ENCODE assay signal across 10 mouse cellular contexts in the genomic region with DNA sequence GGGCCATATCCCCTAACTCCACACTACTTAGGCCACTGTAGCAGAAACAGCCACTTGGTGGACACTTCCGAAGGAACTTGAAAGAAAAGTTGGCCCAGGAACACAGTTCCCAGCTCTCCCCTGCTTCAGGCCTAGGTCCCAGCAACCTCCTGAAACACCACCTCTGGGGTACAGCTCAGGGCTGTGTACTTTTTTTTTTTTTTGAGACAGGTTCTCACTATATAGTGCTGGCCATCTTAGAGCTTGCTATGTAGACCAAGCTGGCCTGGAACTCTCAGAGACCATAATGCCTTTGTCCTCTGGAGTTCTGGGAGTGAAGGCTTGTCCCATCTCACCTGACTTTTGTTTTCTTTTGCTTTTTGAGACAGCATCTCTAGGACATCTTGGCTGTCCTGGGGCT. TPM values are rescaled to one million over a fixed set of nuclear protein-coding genes. Genes with fewer than 3 reads are reported as not detected.
A peak's percentile ranks its signal among the peaks of the same experiment; 100 is the strongest.
DNase-seq lines count a peak whose midpoint lies in the region; ATAC-seq and TF ChIP-seq lines count a peak whose summit lies in the region.
"Had no signal": no experiment of that assay in that cellular context is flagged by ENCODE, and none has a peak within 500 bp of the region (broad histone marks: within the 10 kb centered on the region; RNA-seq: fewer than 3 reads in every experiment).

No protein-coding gene starts in this region.

- H3ac ChIP-seq in myocyte (ENCODE audit: control insufficient read depth, insufficient read length), result peak overlapping the region; percentile 25

- peaks cover 31% of the 10 kb centered on the region for H3K27me3 ChIP-seq in heart, embryonic 13.5 days (replicated peaks)
- H3K27me3 ChIP-seq in midbrain, embryonic 11.5 days (ENCODE audit: control insufficient read depth, insufficient read depth, low read length), result peaks cover 34% of the 10 kb centered on the region
- H3K27me3 ChIP-seq in midbrain, embryonic 16.5 days (ENCODE audit: control insufficient read depth, insufficient read depth, low read depth, low read length), result peaks cover 37% of the 10 kb centered on the region
- H3K27me3 ChIP-seq in intestine, embryonic 15.5 days (replicated peaks), result peaks cover 31% of the 10 kb centered on the region
- no peaks in the 10 kb centered on the region for H3K27me3 ChIP-seq in myocyte (ENCODE audit: control insufficient read depth, insufficient read depth, insufficient read length)

- no peaks in the 10 kb centered on the region for H3K79me2 ChIP-seq in myocyte (ENCODE audit: control insufficient read depth, insufficient read depth)

- peak overlapping the region; percentile 64 for H3K4me3 ChIP-seq in heart, embryonic 13.5 days
- H3K4me3 ChIP-seq in midbrain, embryonic 11.5 days (ENCODE audit: low read depth, low read length), result no peak overlapping the region
- H3K4me3 ChIP-seq in midbrain, embryonic 16.5 days (ENCODE audit: low read depth, low read length), result no peak overlapping the region
- H3K4me3 ChIP-seq in intestine, embryonic 15.5 days (replicated peaks), result no peak overlapping the region
- H3K4me3 ChIP-seq in myocyte, result peak overlapping the region; percentile 34
- H3K4me3 ChIP-seq: hindbrain, embryonic 15.5 days had no signal

- H3K27ac ChIP-seq in heart, embryonic 13.5 days (replicated peaks), result peak overlapping the region; percentile 97
- H3K27ac ChIP-seq in midbrain, embryonic 11.5 days (ENCODE audit: low read depth, low read length), result no peak overlapping the region
- H3K27ac ChIP-seq in midbrain, embryonic 16.5 days (ENCODE audit: low read length), result no peak overlapping the region
- H3K27ac ChIP-seq in intestine, embryonic 15.5 days, result no peak overlapping the region

- no peak for DNase-seq in heart, adult 9 months (ENCODE audit: low spot score in 2 of 2)
- no peak for DNase-seq in midbrain, embryonic 11.5 days (ENCODE audit: low spot score, missing footprints)
- no peak for DNase-seq in Muller cell, postnatal 12 days (ENCODE audit: inconsistent ontology term)
- no peak for DNase-seq in right cerebral cortex, postnatal 4 days

- TF ChIP-seq POLR2A in myocyte (IDR thresholded peaks at IDR 0.05; ENCODE audit: insufficient read length, low read depth), result no peak

- H3K4me1 ChIP-seq in heart, embryonic 13.5 days, result peaks cover 54% of the 10 kb centered on the region
- H3K4me1 ChIP-seq in midbrain, embryonic 11.5 days (ENCODE audit: control insufficient read depth, insufficient read depth, low read length), result peaks cover 17% of the 10 kb centered on the region
- H3K4me1 ChIP-seq in midbrain, embryonic 16.5 days (ENCODE audit: control insufficient read depth, insufficient read depth, low read length), result peaks cover 16% of the 10 kb centered on the region; the same call in 1 of the 2 replicates
- H3K4me1 ChIP-seq in intestine, embryonic 15.5 days (replicated peaks), result peaks cover 34% of the 10 kb centered on the region

- no peak for ATAC-seq in heart, embryonic 13.5 days (ENCODE audit: extremely low read depth, insufficient number of reproducible peaks, low FRiP score, low TSS enrichment)
- peak; percentile 20; the same call in 1 of the 2 replicates for ATAC-seq in midbrain, embryonic 11.5 days (ENCODE audit: low FRiP score)
- no peak for ATAC-seq in midbrain, embryonic 16.5 days
- ATAC-seq in intestine, embryonic 15.5 days, result peak; percentile 1; the same call in 1 of the 2 replicates

- no peaks in the 10 kb centered on the region for H3K9me3 ChIP-seq in heart, embryonic 13.5 days
- no peaks in the 10 kb centered on the region for H3K9me3 ChIP-seq in midbrain, embryonic 11.5 days (ENCODE audit: control insufficient read depth, low read length)
- no peaks in the 10 kb centered on the region for H3K9me3 ChIP-seq in midbrain, embryonic 16.5 days (replicated peaks; ENCODE audit: control insufficient read depth, low read length, poor library complexity, severe bottlenecking)
- no peaks in the 10 kb centered on the region for H3K9me3 ChIP-seq in intestine, embryonic 15.5 days
- H3K9me3 ChIP-seq: embryonic facial prominence, embryonic 15.5 days; hindbrain, embryonic 15.5 days had no signal

- peak overlapping the region; percentile 83 for H3K9ac ChIP-seq in heart, embryonic 13.5 days
- H3K9ac ChIP-seq in midbrain, embryonic 11.5 days (ENCODE audit: low read length), result no peak overlapping the region
- no peak overlapping the region for H3K9ac ChIP-seq in midbrain, embryonic 16.5 days (ENCODE audit: low read depth, low read length)
- H3K9ac ChIP-seq in intestine, embryonic 15.5 days, result no peak overlapping the region
- H3K9ac ChIP-seq: embryonic facial prominence, embryonic 15.5 days; hindbrain, embryonic 15.5 days had no signal

- 36% methylated on average over 1 of the region's 1 CpGs for WGBS in heart, embryonic 13.5 days
- WGBS in midbrain, embryonic 11.5 days, result 32% methylated on average over 1 of the region's 1 CpGs
- 41% methylated on average over 1 of the region's 1 CpGs for WGBS in midbrain, embryonic 16.5 days
- 41% methylated on average over 1 of the region's 1 CpGs for WGBS in intestine, embryonic 15.5 days

- H3K36me3 ChIP-seq in heart, embryonic 13.5 days, result no peaks in the 10 kb centered on the region
- H3K36me3 ChIP-seq in midbrain, embryonic 11.5 days (ENCODE audit: control insufficient read depth, insufficient read depth, low read length), result no peaks in the 10 kb centered on the region
- no peaks in the 10 kb centered on the region for H3K36me3 ChIP-seq in midbrain, embryonic 16.5 days (ENCODE audit: control insufficient read depth, insufficient read depth, low read length)
- no peaks in the 10 kb centered on the region for H3K36me3 ChIP-seq in intestine, embryonic 15.5 days
- no peaks in the 10 kb centered on the region for H3K36me3 ChIP-seq in myocyte (ENCODE audit: control insufficient read depth, insufficient read depth)
- H3K36me3 ChIP-seq: embryonic facial prominence, embryonic 15.5 days; hindbrain, embryonic 15.5 days had no signal

- peak overlapping the region; percentile 86 for H3K4me2 ChIP-seq in heart, embryonic 13.5 days
- no peak overlapping the region for H3K4me2 ChIP-seq in midbrain, embryonic 11.5 days
- H3K4me2 ChIP-seq in midbrain, embryonic 16.5 days (ENCODE audit: low read length), result no peak overlapping the region
- H3K4me2 ChIP-seq in intestine, embryonic 15.5 days (replicated peaks), result peak overlapping the region; percentile 50; the same call in 1 of the 2 replicates
- H3K4me2 ChIP-seq in myocyte (ENCODE audit: low read depth), result peak overlapping the region; percentile 95

TF ChIP-seq in myocyte, 11 proteins besides CTCF, POLR2A, EP300 and RAD21:
- TF ChIP-seq SRF (IDR thresholded peaks at IDR 0.05; ENCODE audit: control insufficient read depth, insufficient read length, low read depth), result no peak
- TF ChIP-seq MYOD1 (IDR thresholded peaks at IDR 0.05; ENCODE audit: control insufficient read depth in 1 of 3, insufficient read length in 2 of 3, low read depth in 2 of 3), result no peak
- no peak for TF ChIP-seq MYOG (IDR thresholded peaks at IDR 0.05; ENCODE audit: control insufficient read depth in 1 of 3, insufficient read depth in 1 of 3, insufficient read length in 2 of 3, low read depth in 2 of 3)
- TF ChIP-seq CEBPB (IDR thresholded peaks at IDR 0.05; ENCODE audit: insufficient read depth, poor library complexity, severe bottlenecking), result no peak
- TF ChIP-seq USF1 (IDR thresholded peaks at IDR 0.05; ENCODE audit: low read depth), result no peak
- no peak for TF ChIP-seq TCF12 (IDR thresholded peaks at IDR 0.05; ENCODE audit: insufficient read depth, poor library complexity, severe bottlenecking)
- no peak for TF ChIP-seq POLR2AphosphoS2 (IDR thresholded peaks at IDR 0.05; ENCODE audit: insufficient read length, low read depth)
- no peak for TF ChIP-seq REST (IDR thresholded peaks at IDR 0.05; ENCODE audit: insufficient read depth, insufficient read length)
- TF ChIP-seq MAX (IDR thresholded peaks at IDR 0.05; ENCODE audit: low read depth), result no peak
- no peak for TF ChIP-seq TCF3 (IDR thresholded peaks at IDR 0.05; ENCODE audit: insufficient read length, low read depth)
- no peak for TF ChIP-seq E2F4 (IDR thresholded peaks at IDR 0.05; ENCODE audit: insufficient read depth)

RNA-seq across cellular contexts. Expression of a gene that starts 3.6 kb away (rescaled TPM):
- 9.5 and 11.3 TPM in 2 replicates for polyA plus RNA-seq in heart, embryonic 13.5 days (2015; fragmentation: Nextera tagmentation; extraction: Ambion mirVana)
- polyA plus RNA-seq in midbrain, embryonic 11.5 days (2014; fragmentation: Nextera tagmentation; extraction: Ambion mirVana), result 5.0 and 6.5 TPM in 2 replicates
- polyA plus RNA-seq in midbrain, embryonic 16.5 days (2015; fragmentation: Nextera tagmentation; extraction: Ambion mirVana), result 44.2 and 49.3 TPM in 2 replicates
- polyA plus RNA-seq in intestine, embryonic 15.5 days (2015; fragmentation: Nextera tagmentation; extraction: Ambion mirVana), result 6.0 and 6.8 TPM in 2 replicates
- polyA plus RNA-seq in myocyte (2012; fragmentation: generic; extraction: Trizol), result 3.6 TPM

RNA-seq across cellular contexts. Expression of a gene that starts 19.4 kb away (rescaled TPM):
- polyA plus RNA-seq in heart, embryonic 13.5 days (2015; fragmentation: Nextera tagmentation; extraction: Ambion mirVana), result 222 and 230 TPM in 2 replicates
- 297 and 318 TPM in 2 replicates for polyA plus RNA-seq in midbrain, embryonic 11.5 days (2014; fragmentation: Nextera tagmentation; extraction: Ambion mirVana)
- 199 and 227 TPM in 2 replicates for polyA plus RNA-seq in midbrain, embryonic 16.5 days (2015; fragmentation: Nextera tagmentation; extraction: Ambion mirVana)
- polyA plus RNA-seq in intestine, embryonic 15.5 days (2015; fragmentation: Nextera tagmentation; extraction: Ambion mirVana), result 276 and 280 TPM in 2 replicates
- polyA plus RNA-seq in myocyte (2012; fragmentation: generic; extraction: Trizol), result 288 TPM

RNA-seq across cellular contexts. Expression of a gene that starts 38.1 kb away (rescaled TPM):
- 13.7 and 14.0 TPM in 2 replicates for polyA plus RNA-seq in heart, embryonic 13.5 days (2015; fragmentation: Nextera tagmentation; extraction: Ambion mirVana)
- polyA plus RNA-seq in midbrain, embryonic 11.5 days (2014; fragmentation: Nextera tagmentation; extraction: Ambion mirVana), result 6.1 and 7.1 TPM in 2 replicates
- polyA plus RNA-seq in midbrain, embryonic 16.5 days (2015; fragmentation: Nextera tagmentation; extraction: Ambion mirVana), result 9.7 and 9.9 TPM in 2 replicates
- polyA plus RNA-seq in intestine, embryonic 15.5 days (2015; fragmentation: Nextera tagmentation; extraction: Ambion mirVana), result 13.6 and 15.7 TPM in 2 replicates
- polyA plus RNA-seq in myocyte (2012; fragmentation: generic; extraction: Trizol), result 11.4 TPM

Comparison
In these comparisons a context has a peak if more than half of its experiments do, and no peak if none do; other contexts are left out.
1. ATAC-seq: peak in midbrain, embryonic 11.5 days (single experiment) and intestine, embryonic 15.5 days (single experiment); none in heart, embryonic 13.5 days (single experiment) and midbrain, embryonic 16.5 days (single experiment).
2. H3K4me2 ChIP-seq: peak in heart, embryonic 13.5 days (single experiment), intestine, embryonic 15.5 days (single experiment) and myocyte (single experiment); none in midbrain, embryonic 11.5 days (single experiment) and midbrain, embryonic 16.5 days (single experiment).
3. H3K4me3 ChIP-seq: peak in heart, embryonic 13.5 days (single experiment) and myocyte (single experiment); none in midbrain, embryonic 11.5 days (single experiment), midbrain, embryonic 16.5 days (single experiment) and intestine, embryonic 15.5 days (single experiment).